Mouse (Mus musculus) liver, postnatal 0 days (tissue): ENCODE data around the gene H2-T22.
"Not testable (repeated sequence)": the region's sequence is repeated elsewhere in the genome, so short reads cannot be mapped to it uniquely, and the experiment has no call there.

ENCODE experiments used
- CTCF ChIP-seq: sonication (generic); IDR thresholded peaks from 2 replicates; pipeline ENCODE4 v1.5.1; 2016; ENCODE audit warnings: antibody characterized with exemption, low read depth
- EP300 ChIP-seq: IDR thresholded peaks from 2 replicates; pipeline ENCODE4 v1.6.1; 2016; ENCODE audit warnings: antibody characterized with exemption, low read depth, mild to moderate bottlenecking

GRCm38 (mm10) chr17:36085976-36086375 is 43.4 kb upstream of the H2-T22 start:
- TF ChIP-seq EP300, CTCF: not testable (repeated sequence)
